Mouse (Mus musculus) thymus, postnatal 10 days (tissue): ENCODE measurements around the gene Osgep.
"Not testable (repeated sequence)": the region's sequence is repeated elsewhere in the genome, so short reads cannot be mapped to it uniquely, and the experiment has no call there.

Source experiments
- DNase-seq, 2 experiments: peaks; one replicate each; pipeline ENCODE4 v3.0.0; 2021; ENCODE audit warnings: low spot score in 2 of 2

Osgep gene

GRCm38 (mm10) chr14:50876236-50876950, 48.3 kb downstream of the Osgep start:
- no peak for DNase-seq

- DNase-seq, result no peak
These were observed 49.0 kb downstream of the Osgep start for GRCm38 (mm10) chr14:50875591-50876230.

GRCm38 (mm10) chr14:50875175-50875574, 49.5 kb downstream of the Osgep start:
- DNase-seq, result no peak

GRCm38 (mm10) chr14:50871284-50871683, 53.4 kb downstream of the Osgep start:
- no peak for DNase-seq

- DNase-seq, result no peak
These were observed 53.9 kb downstream of the Osgep start for GRCm38 (mm10) chr14:50870805-50871143.

GRCm38 (mm10) chr14:50869889-50870804, 54.5 kb downstream of the Osgep start, which contains the start of gene Tep1:
TSS of gene Tep1 (minus strand) at chr14:50870560.
- peak; percentile 31 to 49 for DNase-seq

GRCm38 (mm10) chr14:50868656-50869055, 56.0 kb downstream of the Osgep start:
- no peak for DNase-seq

GRCm38 (mm10) chr14:50868211-50868610, 56.5 kb downstream of the Osgep start:
- DNase-seq, result no peak

GRCm38 (mm10) chr14:50866966-50867365, 57.7 kb downstream of the Osgep start:
- DNase-seq, result no peak

- not testable (repeated sequence) for DNase-seq
These were observed 59.7 kb downstream of the Osgep start for GRCm38 (mm10) chr14:50865005-50865404.

- no peak for DNase-seq
These were observed 62.1 kb downstream of the Osgep start for GRCm38 (mm10) chr14:50862641-50863040.
